Mouse (Mus musculus) cerebral cortex, adult 2 months (tissue): ENCODE results near the gene Tjp1.

Experiments used
- WGBS: fragments of 180-500 bp; shearing (Covaris S2); methylation state at CpG from one replicate; pipeline ENCODE4 v1.1.7; 2018; 5-methylcytosine and 5-hydroxymethylcytosine counted together

Gene Tjp1

DNA sequence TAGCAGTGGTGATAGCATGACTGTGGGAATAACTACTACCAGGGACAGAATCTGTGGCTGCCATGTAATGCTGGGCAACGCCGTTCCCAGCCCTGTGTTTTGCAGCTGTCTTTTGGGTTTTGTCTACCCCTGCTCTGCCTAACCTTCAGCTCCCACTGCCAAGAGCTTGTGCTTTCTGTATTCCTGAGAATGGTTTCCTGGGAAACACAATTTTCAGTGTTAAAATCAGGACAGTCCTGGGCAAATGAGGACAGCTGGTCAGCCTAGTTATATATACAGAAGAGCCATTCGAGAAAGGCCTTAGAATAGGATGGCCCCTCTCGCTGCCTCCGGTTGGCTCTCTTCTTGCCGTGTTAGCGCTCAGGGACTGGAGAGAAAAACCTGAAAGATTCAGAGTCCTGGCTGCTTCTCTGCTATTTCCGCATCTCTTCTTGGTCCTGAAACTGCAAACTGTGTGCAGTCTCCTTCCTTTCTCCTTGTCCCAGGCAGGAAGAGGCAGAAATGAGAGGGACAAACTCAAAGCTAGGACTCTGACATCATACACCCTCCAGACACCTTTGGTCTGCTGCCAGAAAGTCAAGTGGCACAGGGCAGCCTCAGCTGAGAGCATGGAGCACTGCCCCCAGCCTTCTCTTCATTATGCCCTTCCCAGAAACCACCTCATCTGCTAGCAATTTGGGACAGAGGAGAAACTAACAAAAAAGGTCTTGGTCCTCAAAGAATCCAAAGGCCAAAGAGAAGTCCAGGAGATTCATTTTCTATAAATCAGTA, 139.2 kb downstream of the Tjp1 start:
- 20% methylated on average over 8 of the region's 8 CpGs for WGBS

GRCm38 (mm10) chr7:65387560-65388175, 139.9 kb downstream of the Tjp1 start:
- WGBS: 53% methylated on average over 7 of the region's 7 CpGs

DNA sequence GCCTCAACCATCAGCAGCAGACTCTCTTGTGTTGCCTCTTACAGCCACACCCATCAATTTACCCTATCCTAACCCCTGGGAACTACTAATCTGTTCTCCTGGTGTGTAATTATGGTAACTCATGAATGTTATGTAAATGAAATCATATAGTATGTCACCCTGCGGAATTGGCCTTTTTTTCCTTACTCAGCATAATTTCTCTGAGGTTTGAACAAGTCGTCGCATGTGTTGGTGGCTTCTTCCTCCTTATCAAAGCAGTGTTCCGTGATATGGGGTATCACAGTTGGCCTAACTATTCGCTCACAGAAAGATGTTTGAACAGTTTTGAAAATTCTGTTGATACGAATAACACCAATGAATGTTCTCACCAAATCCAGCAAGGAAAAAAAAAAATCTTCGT, 142.8 kb downstream of the Tjp1 start:
- 82% methylated on average over 7 of the region's 7 CpGs for WGBS

DNA sequence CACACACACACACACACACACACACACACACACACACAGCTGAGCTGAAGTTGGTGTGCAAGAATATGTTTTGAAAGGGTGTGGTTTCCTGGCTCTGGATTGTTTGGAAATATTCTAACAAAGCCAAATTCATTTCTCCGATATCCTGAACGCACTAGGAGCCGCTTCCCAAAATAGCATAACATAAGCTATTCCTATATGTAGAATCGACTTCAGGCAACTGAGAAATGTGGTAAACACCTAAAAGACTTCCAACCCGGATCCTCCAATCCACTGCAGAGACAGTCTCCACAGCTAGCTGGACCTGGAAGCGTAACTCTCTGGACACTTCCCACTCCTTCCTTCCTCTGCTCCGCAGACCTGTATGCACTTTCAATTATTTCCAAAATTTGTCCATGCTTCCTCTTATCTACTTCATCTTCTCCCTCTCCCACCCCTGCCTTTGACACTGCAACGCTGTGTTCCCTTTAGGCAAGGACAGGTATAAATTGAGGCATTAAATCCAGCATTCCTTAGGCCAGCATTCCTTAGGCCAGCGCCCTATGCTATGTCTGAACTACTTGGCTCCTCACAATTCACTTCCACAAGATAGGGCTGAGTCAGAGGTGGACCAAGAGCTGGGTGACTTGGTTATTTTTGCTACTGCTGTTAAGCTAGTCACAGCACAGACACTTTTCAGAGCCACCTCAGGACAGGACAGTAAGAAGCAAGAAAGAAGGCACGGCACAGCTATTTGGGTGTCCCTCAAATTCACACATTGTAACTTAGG, 144.9 kb downstream of the Tjp1 start:
- 32% methylated on average over 10 of the region's 10 CpGs for WGBS

- 41% methylated on average over 6 of the region's 6 CpGs for WGBS
Observed at GRCm38 (mm10) chr7:65381896-65382295, 145.7 kb downstream of the Tjp1 start.

GRCm38 (mm10) chr7:65380716-65381115, 146.9 kb downstream of the Tjp1 start:
- 84% methylated on average over 9 of the region's 9 CpGs for WGBS

DNA sequence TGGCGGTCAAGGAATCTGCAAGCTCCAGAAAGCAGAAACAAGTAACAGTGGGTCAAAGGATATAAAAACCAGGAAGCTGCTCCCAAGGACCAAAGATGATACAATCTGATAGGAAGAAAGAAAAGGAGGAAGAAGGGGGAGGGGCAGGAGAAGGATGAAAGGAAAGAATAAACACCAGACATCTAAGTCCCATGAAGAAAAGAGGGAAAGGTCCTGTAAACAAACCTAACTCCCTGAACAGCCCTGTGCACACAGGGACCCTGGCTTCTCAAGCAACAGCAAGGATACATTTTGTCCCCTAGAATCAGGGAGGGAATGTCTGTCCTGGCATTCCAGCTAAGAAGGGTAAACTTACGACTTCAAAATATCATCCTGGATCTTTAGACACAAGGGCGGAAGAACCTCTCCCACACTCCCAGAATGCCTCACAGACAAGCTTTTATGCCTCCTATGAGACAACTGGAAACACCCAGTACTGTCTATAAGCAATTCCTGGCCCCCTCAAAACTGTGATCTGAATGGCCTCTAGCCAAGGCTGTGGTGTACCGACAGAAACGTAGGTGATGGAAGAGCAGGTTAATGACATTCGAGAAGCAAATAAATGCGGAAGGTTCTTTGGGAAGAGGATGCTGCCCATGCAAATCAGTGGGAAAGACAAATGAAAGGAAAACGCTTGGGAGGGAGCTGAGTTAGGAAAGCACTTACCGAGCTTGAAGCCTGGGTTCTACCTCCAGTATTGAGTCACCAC, 148.6 kb downstream of the Tjp1 start:
- 42% methylated on average over 9 of the region's 9 CpGs for WGBS

- WGBS: 97% methylated on average over 3 of the region's 3 CpGs
Observed at GRCm38 (mm10) chr7:65377521-65377920, 150.1 kb downstream of the Tjp1 start.

DNA sequence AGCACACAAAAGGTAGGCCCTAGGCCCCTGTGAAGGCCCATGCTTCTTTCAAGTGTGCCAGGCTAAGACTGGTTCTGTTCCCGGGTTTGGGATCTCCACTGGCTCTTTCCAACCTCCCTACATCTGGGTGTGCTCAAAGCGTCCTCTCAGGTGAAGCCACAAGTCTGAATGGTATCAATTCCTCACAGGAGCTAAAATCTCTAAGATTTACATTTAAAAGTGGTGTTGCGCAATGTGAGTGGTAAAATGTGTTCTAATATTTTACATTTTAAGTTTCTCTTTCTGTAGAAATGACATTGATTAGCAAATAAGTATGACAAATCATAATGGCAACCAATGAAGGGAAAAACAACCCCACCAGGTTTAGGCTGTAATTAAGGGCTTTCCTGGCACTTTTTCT, 152.0 kb downstream of the Tjp1 start:
- 90% methylated on average over 3 of the region's 3 CpGs for WGBS

DNA sequence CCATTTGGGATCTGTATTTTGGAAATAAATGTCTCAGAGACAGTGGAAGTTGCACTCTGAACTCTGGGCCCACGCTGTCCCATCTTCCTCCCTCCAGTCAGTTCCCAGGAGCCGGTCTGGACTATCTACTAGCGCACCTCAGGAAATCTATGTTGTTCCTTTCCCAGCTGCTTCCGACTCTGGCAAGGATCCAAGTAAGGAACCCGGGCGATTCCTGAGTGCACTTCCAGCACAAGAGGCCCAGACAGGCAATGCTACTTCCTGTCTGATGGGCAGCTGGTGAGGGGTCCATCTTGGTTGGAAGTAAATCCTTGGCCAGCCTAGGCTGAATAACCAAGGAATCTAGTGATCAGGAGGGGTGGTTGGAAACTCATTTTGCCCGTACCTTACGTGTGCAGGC, 152.4 kb downstream of the Tjp1 start:
- 56% methylated on average over 8 of the region's 8 CpGs for WGBS

GRCm38 (mm10) chr7:65373336-65373735, 154.2 kb downstream of the Tjp1 start:
- WGBS: 79% methylated on average over 8 of the region's 8 CpGs

GRCm38 (mm10) chr7:65371765-65372164, 155.8 kb downstream of the Tjp1 start:
- 42% methylated on average over 6 of the region's 6 CpGs for WGBS

- under 1% methylated on average over 90 of the region's 92 CpGs for WGBS
Observed at GRCm38 (mm10) chr7:65370787-65371616, 156.6 kb downstream of the Tjp1 start.

DNA sequence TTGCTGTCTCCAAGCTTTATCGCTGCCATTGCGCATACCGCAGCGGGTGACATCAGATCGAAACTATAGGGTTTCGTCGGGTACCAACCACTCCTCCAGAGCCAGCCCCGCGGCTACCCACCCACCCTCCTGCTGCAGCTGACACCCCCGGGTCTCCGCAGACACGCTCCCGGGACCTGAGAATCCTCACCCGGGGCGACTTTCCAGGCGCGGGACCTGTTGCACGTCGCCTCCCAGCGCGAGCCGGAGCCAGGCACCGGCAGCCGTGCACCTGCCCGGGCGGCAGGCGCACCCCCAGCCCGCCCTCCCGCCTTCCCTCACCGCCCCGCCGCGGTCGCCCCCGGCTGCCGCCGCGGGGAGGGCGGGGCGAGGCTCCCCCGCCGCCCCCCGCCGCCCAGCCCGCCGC, 157.2 kb downstream of the Tjp1 start:
- 1% methylated on average over 46 of the region's 46 CpGs for WGBS

DNA sequence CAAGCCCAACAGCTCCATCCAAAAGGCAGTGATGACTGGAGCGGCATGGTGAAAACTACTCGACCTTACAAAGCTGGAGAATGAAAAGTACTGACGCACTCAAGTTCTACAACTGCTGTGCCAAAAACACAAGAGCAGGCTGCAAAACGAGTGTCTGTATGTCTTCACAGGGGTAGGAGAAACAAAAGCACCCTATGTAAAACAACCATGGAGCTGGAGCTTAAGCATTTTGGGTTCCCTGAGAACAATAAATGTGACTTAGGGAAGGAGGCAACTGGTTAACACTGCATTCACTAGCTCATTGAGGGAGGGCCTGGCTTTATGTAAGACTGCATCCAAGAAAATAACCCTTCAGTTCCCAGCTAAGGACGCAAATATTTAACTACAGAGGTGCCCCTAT, 158.5 kb downstream of the Tjp1 start:
- WGBS: 10% methylated on average over 5 of the region's 5 CpGs

DNA sequence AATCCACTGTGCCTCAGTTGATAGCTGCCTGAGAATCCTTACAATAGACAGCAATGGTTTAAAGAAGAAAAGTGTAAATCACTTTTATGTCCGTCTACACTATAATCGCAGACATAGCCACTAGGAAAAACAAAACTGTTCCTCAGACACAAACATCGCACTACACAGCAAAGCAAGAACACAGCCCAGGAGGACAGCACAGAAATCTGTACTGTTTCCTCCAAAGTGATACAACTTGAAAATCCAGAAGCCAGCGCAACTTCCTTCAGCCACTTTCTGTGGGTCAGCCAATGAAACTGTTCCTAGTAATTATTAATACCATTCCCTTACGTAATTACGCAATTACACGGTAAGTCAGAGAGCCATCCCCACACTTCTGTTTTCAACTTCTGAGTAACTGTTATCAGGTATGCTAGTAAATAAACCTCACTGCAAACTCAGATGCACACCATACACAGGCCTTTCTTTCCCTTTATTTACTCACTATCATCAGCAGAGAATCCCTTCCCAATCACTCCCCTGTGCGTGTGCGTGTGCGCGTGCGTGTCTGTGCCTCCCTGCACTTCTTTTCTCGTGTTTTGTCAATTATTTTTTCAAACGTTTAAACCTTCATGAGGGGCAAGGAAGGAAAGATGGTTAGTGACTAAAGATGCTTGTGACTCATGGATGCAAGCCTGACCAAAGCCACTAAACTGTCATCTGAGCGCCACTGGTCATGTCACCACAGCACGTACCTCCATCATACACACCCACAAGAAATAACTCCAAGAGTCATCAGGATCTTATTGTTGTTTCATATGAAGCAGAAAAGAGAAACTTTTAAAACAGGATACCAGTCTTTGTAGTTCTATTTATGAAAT, 160.0 kb downstream of the Tjp1 start:
- 52% methylated on average over 16 of the region's 16 CpGs for WGBS

DNA sequence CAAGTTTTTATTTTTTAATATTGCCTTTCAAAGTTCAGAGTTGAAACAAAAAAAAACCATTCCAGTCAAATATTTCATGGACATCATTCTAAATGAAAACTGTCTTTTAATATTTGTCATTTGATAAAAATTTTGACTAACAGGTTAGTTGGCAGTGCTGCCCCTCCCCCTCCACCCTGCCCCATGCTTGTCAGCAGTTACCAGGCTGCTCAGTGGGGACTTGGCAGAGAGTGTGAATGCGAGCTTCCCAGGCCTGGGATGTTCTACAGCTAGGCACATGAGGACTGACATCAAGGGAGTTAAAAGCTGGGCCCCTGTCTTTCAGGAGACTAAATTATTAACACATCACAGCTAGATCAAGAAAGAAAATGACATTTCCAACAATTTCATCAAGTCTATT, 161.4 kb downstream of the Tjp1 start:
- 48% methylated on average over 1 of the region's 1 CpGs for WGBS

DNA sequence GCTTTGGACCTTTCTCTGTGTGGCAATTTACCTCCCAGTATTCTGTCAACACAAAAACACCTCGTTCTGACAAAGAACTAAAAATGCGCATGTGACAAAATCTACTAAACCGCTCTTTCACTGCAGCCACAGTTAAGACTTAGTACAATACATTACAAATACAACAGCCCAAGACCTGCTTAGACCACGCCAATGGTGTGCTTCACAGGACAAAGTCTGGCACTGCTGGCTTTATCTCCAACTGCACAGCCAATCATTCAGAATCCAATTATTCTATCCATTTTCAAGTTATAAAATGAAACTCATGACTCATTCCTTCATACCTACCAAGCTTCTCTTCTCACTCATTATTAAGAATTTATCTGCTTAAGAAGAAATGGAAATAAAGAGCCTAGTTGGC, 162.0 kb downstream of the Tjp1 start:
- WGBS: 65% methylated on average over 4 of the region's 4 CpGs

DNA sequence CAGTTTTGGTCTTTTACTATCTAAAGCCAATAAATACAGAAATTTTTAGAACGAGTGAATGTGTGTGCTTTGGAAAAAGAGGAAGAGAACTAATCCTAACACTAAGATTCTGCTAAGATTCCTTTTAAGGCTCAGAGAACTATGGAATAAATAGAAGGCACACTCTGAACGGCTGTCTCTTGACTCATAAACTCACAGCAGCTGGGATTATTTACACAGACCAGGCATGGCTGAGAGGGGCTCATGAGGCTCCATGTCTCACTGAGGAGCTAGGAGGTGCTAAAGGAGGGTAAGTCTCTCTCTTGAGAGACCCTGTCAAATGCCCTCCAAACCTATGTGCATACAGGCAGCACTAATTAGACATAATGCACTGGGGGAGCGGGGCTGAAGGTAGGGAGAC, 167.3 kb downstream of the Tjp1 start:
- WGBS: 28% methylated on average over 3 of the region's 3 CpGs

DNA sequence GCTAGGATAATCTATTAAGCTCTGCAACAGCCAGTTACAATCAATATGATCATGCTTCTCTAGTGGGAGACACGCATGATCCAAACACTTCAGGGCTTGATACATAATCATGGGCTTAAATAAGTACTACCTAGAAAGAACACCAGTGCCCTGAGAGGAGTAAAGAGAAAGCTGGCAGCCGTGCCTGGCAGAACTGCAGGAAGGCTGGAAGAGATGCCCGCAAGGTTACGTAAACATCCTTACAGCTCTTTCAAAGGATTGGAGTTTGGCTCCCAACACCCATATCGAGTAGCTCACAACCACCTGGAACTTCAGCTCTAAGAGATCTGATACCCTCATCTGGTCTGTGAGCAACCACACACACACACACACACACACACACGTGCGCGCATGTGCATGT, 167.8 kb downstream of the Tjp1 start:
- WGBS: 42% methylated on average over 8 of the region's 8 CpGs
